Mouse (Mus musculus): ENCODE measurements around the gene Stk24.
A peak's percentile ranks its signal among the peaks of the same experiment; 100 is the strongest.

Stk24 gene

GRCm38 (mm10) chr14:121256896-121257295, 122.9 kb downstream of the Stk24 start:
- H3K27me3 ChIP-seq (ENCODE audit: insufficient read depth, low read length) = 0 out of 2 replicates have a peak, but pooled peaks cover 5% of the 10 kb centered on the region

GRCm38 (mm10) chr14:121255469-121255868, 124.3 kb downstream of the Stk24 start:
- Histone ChIP-seq H3K4me3 (replicated peaks; ENCODE audit: low read length) (0 out of 2 replicates have a peak overlapping the region, but pooled peaks have one; percentile 3), H3K36me3 (ENCODE audit: insufficient read depth, low read length) (peaks cover 3% of the 10 kb centered on the region; the same call in 1 of the 2 replicates), H3K9me3 (ENCODE audit: low read length) (no peaks in the 10 kb centered on the region), H3K4me1 (replicated peaks; ENCODE audit: low read depth, low read length) (peaks cover 23% of the 10 kb centered on the region), H3K27me3 (ENCODE audit: insufficient read depth, low read length) (0 out of 2 replicates have a peak, but pooled peaks cover 5% of the 10 kb centered on the region)
- no peak for TF ChIP-seq POU5F1 (IDR thresholded peaks at IDR 0.05; ENCODE audit: borderline replicate concordance, low read length)
- TF ChIP-seq CTCF (conservative IDR thresholded peaks at IDR 0.05; ENCODE audit: low read length) = no peak
- no peak for TF ChIP-seq NANOG (IDR thresholded peaks at IDR 0.05; ENCODE audit: borderline replicate concordance, low read length)

More at GRCm38 (mm10) chr14:121256896-121257295, 122.9 kb downstream of the Stk24 start:
- TF ChIP-seq POU5F1 (IDR thresholded peaks at IDR 0.05; ENCODE audit: borderline replicate concordance, low read length) (no peak), NANOG (IDR thresholded peaks at IDR 0.05; ENCODE audit: borderline replicate concordance, low read length) (no peak), CTCF (conservative IDR thresholded peaks at IDR 0.05; ENCODE audit: low read length) (no peak)
- Histone ChIP-seq H3K4me3 (replicated peaks; ENCODE audit: low read length) (no peak overlapping the region), H3K9me3 (ENCODE audit: low read length) (no peaks in the 10 kb centered on the region), H3K36me3 (ENCODE audit: insufficient read depth, low read length) (peaks cover 3% of the 10 kb centered on the region; the same call in 1 of the 2 replicates), H3K4me1 (replicated peaks; ENCODE audit: low read depth, low read length) (peaks cover 24% of the 10 kb centered on the region)

DNA sequence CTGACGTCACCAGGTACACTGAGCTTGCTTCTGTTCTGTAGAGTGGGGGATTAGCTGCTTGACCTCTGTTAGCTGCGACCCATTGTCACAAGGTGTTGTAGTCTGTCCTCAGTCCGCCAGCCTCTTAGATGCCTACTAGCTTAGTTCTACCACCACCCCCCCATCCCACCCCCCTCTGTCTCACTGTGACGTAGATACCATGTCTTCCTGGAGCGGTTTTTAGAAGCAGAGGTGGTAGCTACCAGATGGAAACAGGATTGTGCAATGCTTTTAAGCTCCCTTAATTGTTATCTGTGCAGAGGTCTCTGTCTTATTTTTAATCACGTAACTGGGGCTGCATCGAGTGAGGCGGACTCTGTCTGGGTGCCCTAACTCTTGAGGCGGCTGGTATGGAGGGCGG, 124.9 kb downstream of the Stk24 start:
- TF ChIP-seq POU5F1 (IDR thresholded peaks at IDR 0.05; ENCODE audit: borderline replicate concordance, low read length) = no peak
- no peak for TF ChIP-seq CTCF (conservative IDR thresholded peaks at IDR 0.05; ENCODE audit: low read length)
- TF ChIP-seq NANOG (IDR thresholded peaks at IDR 0.05; ENCODE audit: borderline replicate concordance, low read length) = no peak
- Histone ChIP-seq H3K4me1 (replicated peaks; ENCODE audit: low read depth, low read length) (peaks cover 23% of the 10 kb centered on the region), H3K27me3 (ENCODE audit: insufficient read depth, low read length) (0 out of 2 replicates have a peak, but pooled peaks cover 5% of the 10 kb centered on the region), H3K36me3 (ENCODE audit: insufficient read depth, low read length) (peaks cover 3% of the 10 kb centered on the region; the same call in 1 of the 2 replicates), H3K4me3 (replicated peaks; ENCODE audit: low read length) (no peak overlapping the region), H3K9me3 (ENCODE audit: low read length) (no peaks in the 10 kb centered on the region)

DNA sequence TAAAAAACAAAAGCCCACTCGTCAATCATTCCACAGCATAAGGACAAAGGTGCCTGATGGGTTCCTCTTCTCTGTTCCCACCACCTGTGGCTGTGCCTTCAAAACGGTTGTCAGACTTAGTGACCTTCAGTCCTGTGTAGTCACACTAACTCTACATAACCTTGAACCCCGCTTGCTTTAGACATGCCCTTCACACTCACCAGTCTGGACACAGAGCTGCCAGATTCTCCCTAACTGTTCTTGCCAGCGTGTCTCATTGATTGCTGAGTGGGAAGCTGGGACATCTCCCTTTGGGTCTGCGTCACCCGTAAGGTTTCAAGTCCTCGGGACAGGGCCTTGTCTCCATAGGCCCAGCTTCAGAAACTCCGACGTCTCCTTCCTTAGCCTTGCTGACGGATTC, 127.3 kb downstream of the Stk24 start:
- Histone ChIP-seq H3K9me3 (ENCODE audit: low read length) (no peaks in the 10 kb centered on the region), H3K4me3 (replicated peaks; ENCODE audit: low read length) (no peak overlapping the region), H3K27me3 (ENCODE audit: insufficient read depth, low read length) (0 out of 2 replicates have a peak, but pooled peaks cover 5% of the 10 kb centered on the region), H3K36me3 (ENCODE audit: insufficient read depth, low read length) (peaks cover 3% of the 10 kb centered on the region; the same call in 1 of the 2 replicates), H3K4me1 (replicated peaks; ENCODE audit: low read depth, low read length) (peaks cover 20% of the 10 kb centered on the region)
- no peak for TF ChIP-seq CTCF (conservative IDR thresholded peaks at IDR 0.05; ENCODE audit: low read length)

GRCm38 (mm10) chr14:121251708-121252107, 128.1 kb downstream of the Stk24 start:
- Histone ChIP-seq H3K4me1 (replicated peaks; ENCODE audit: low read depth, low read length) (peaks cover 20% of the 10 kb centered on the region), H3K9me3 (ENCODE audit: low read length) (no peaks in the 10 kb centered on the region), H3K36me3 (ENCODE audit: insufficient read depth, low read length) (no peaks in the 10 kb centered on the region)

DNA sequence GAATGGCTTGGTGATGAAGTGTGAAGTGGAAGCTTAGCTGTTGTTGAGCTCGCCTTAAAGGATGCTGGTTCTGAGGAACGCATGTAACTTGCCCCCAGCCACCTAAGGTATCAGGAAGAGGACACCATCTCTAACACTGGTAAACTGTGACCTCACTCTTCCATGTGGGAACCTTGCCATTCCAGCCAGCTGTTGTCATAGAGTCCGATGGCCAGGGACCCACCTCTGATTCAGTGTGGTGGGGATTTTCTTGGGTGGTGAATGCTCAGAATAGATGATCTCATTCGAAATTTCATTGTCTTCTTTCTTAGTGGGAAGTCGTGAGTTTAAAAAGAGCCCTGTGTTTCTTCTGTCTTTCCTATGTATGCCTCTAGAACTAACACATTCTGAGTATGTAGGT, 128.7 kb downstream of the Stk24 start:
- no peak for TF ChIP-seq CTCF (conservative IDR thresholded peaks at IDR 0.05; ENCODE audit: low read length)
- no peak for TF ChIP-seq NANOG (IDR thresholded peaks at IDR 0.05; ENCODE audit: borderline replicate concordance, low read length)
- no peak for TF ChIP-seq POU5F1 (IDR thresholded peaks at IDR 0.05; ENCODE audit: borderline replicate concordance, low read length)
- Histone ChIP-seq H3K9me3 (ENCODE audit: low read length) (no peaks in the 10 kb centered on the region), H3K4me3 (replicated peaks; ENCODE audit: low read length) (no peak overlapping the region), H3K27me3 (ENCODE audit: insufficient read depth, low read length) (0 out of 2 replicates have a peak, but pooled peaks cover 5% of the 10 kb centered on the region), H3K4me1 (replicated peaks; ENCODE audit: low read depth, low read length) (peaks cover 21% of the 10 kb centered on the region), H3K36me3 (ENCODE audit: insufficient read depth, low read length) (no peaks in the 10 kb centered on the region)

More at GRCm38 (mm10) chr14:121251708-121252107, 128.1 kb downstream of the Stk24 start:
- H3K4me3 ChIP-seq (replicated peaks; ENCODE audit: low read length) = no peak overlapping the region
- 0 out of 2 replicates have a peak, but pooled peaks cover 5% of the 10 kb centered on the region for H3K27me3 ChIP-seq (ENCODE audit: insufficient read depth, low read length)
- no peak for TF ChIP-seq CTCF (conservative IDR thresholded peaks at IDR 0.05; ENCODE audit: low read length)

GRCm38 (mm10) chr14:121248346-121248745, 131.5 kb downstream of the Stk24 start:
- H3K36me3 ChIP-seq (ENCODE audit: insufficient read depth, low read length) = no peaks in the 10 kb centered on the region
- H3K4me1 ChIP-seq (replicated peaks; ENCODE audit: low read depth, low read length) = peaks cover 23% of the 10 kb centered on the region; the same call in 1 of the 2 replicates
- H3K9me3 ChIP-seq (ENCODE audit: low read length) = no peaks in the 10 kb centered on the region
- H3K4me3 ChIP-seq (replicated peaks; ENCODE audit: low read length) = no peak overlapping the region
- H3K27me3 ChIP-seq (ENCODE audit: insufficient read depth, low read length) = no peaks in the 10 kb centered on the region
- no peak for TF ChIP-seq POU5F1 (IDR thresholded peaks at IDR 0.05; ENCODE audit: borderline replicate concordance, low read length)

GRCm38 (mm10) chr14:121247287-121247686, 132.5 kb downstream of the Stk24 start:
- H3K27me3 ChIP-seq (ENCODE audit: insufficient read depth, low read length) = no peaks in the 10 kb centered on the region
- H3K9me3 ChIP-seq (ENCODE audit: low read length) = no peaks in the 10 kb centered on the region
- no peak for TF ChIP-seq CTCF (conservative IDR thresholded peaks at IDR 0.05; ENCODE audit: low read length)
- no peak for TF ChIP-seq NANOG (IDR thresholded peaks at IDR 0.05; ENCODE audit: borderline replicate concordance, low read length)
- TF ChIP-seq POU5F1 (IDR thresholded peaks at IDR 0.05; ENCODE audit: borderline replicate concordance, low read length) = no peak
- no peaks in the 10 kb centered on the region for H3K36me3 ChIP-seq (ENCODE audit: insufficient read depth, low read length)
- no peak overlapping the region for H3K4me3 ChIP-seq (replicated peaks; ENCODE audit: low read length)
- peaks cover 26% of the 10 kb centered on the region; the same call in 1 of the 2 replicates for H3K4me1 ChIP-seq (replicated peaks; ENCODE audit: low read depth, low read length)

- no peaks in the 10 kb centered on the region for H3K36me3 ChIP-seq (ENCODE audit: insufficient read depth, low read length)
- H3K9me3 ChIP-seq (ENCODE audit: low read length) = no peaks in the 10 kb centered on the region
- peaks cover 26% of the 10 kb centered on the region; the same call in 1 of the 2 replicates for H3K4me1 ChIP-seq (replicated peaks; ENCODE audit: low read depth, low read length)
- no peaks in the 10 kb centered on the region for H3K27me3 ChIP-seq (ENCODE audit: insufficient read depth, low read length)
- H3K4me3 ChIP-seq (replicated peaks; ENCODE audit: low read length) = no peak overlapping the region
- TF ChIP-seq POU5F1 (IDR thresholded peaks at IDR 0.05; ENCODE audit: borderline replicate concordance, low read length) = no peak
- TF ChIP-seq CTCF (conservative IDR thresholded peaks at IDR 0.05; ENCODE audit: low read length) = no peak
- no peak for TF ChIP-seq NANOG (IDR thresholded peaks at IDR 0.05; ENCODE audit: borderline replicate concordance, low read length)
These were observed 133.6 kb downstream of the Stk24 start for GRCm38 (mm10) chr14:121246048-121246731.
